Mouse (Mus musculus) layer of hippocampus, adult 18-20 months (tissue): ENCODE data around the gene Jazf1. TPM values are rescaled to one million over a fixed set of nuclear protein-coding genes. Genes with fewer than 3 reads are reported as not detected.
A peak's percentile ranks its signal among the peaks of the same experiment; 100 is the strongest.

Experiments
- DNase-seq, 2 experiments: peaks; one replicate each; pipeline ENCODE4 v3.0.0; 2022; ENCODE audit warnings: low spot score in 2 of 2
- total RNA-seq, 2 experiments: library from RNA; stranded (reverse); gene quantifications; 2 replicates each; pipeline ENCODE4 v1.2.3; 2021

Jazf1 gene
- total RNA-seq, 2 experiments from 2014 or later, result 29.4 to 34.4 TPM

DNA sequence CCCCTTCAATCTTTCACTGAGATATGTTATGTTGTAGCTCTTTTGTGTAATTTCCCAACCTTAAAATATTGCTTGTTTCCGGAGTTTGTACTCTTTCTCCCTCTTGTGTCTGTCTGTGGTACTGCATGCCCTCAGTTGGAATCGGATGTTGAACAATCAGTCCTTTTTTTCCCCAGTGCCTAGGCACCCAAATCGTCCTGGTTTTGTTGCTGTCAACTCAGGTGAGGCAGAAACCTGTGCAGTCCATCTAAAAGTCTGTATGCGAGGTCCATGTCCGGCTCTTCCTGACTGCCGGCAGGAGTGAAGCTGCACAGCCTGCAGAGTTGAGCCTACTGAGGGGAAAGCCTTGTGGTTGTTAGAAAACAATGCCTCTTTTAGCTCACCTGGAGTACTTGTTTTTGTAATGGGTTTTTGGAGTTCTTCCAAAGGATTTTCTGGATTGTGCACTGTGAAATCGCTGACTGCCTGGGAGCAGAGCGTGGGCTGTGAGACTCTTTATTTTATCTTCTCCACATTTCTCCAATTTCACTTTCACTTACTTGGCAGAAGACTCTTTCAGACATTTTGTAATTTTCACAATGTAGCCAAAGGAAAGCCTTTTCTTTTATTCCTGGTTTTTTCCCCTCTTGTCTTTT lies 343.5 kb downstream of the Jazf1 start:
- peak; percentile 45 to 84 for DNase-seq

Other genes starting within 250 kb of the Jazf1 start
- gene Creb5, start 218.6 kb upstream of the Jazf1 start, total RNA-seq, result 1 to 10 TPM; 2.6 to 3.2 TPM